Mouse (Mus musculus): Measurements from ENCODE around the gene Habp2.
"Not testable (repeated sequence)": the region's sequence is repeated elsewhere in the genome, so short reads cannot be mapped to it uniquely, and the experiment has no call there.

Gene Habp2

GRCm38 (mm10) chr19:56296668-56297067, 9.7 kb downstream of the Habp2 start:
- no peak for DNase-seq (ENCODE audit: low spot score in 2 of 2)

- DNase-seq (ENCODE audit: low spot score in 2 of 2) = no peak
These were observed 10.3 kb downstream of the Habp2 start for GRCm38 (mm10) chr19:56297264-56297663.

GRCm38 (mm10) chr19:56300835-56301234, 13.9 kb downstream of the Habp2 start:
- DNase-seq (ENCODE audit: low spot score in 2 of 2) = no peak

- no peak for DNase-seq (ENCODE audit: low spot score in 2 of 2)
These were observed 29.6 kb downstream of the Habp2 start for GRCm38 (mm10) chr19:56316531-56316930.

- no peak for DNase-seq (ENCODE audit: low spot score in 2 of 2)
These were observed 32.3 kb downstream of the Habp2 start for GRCm38 (mm10) chr19:56319219-56319618.

GRCm38 (mm10) chr19:56319629-56320028, 32.7 kb downstream of the Habp2 start:
- DNase-seq (ENCODE audit: low spot score in 2 of 2) = no peak

- peak; percentile 11 to 18 for DNase-seq (ENCODE audit: low spot score in 2 of 2)
These were observed 33.4 kb downstream of the Habp2 start for GRCm38 (mm10) chr19:56320186-56320860.

GRCm38 (mm10) chr19:56321303-56321920, 34.5 kb downstream of the Habp2 start:
- no peak for DNase-seq (ENCODE audit: low spot score in 2 of 2)

- DNase-seq (ENCODE audit: low spot score in 2 of 2) = no peak
These were observed 38.7 kb downstream of the Habp2 start for GRCm38 (mm10) chr19:56325676-56326075.

GRCm38 (mm10) chr19:56326243-56326855, 39.4 kb downstream of the Habp2 start:
- no peak for DNase-seq (ENCODE audit: low spot score in 2 of 2)

GRCm38 (mm10) chr19:56336321-56336720, 49.4 kb downstream of the Habp2 start:
- DNase-seq (ENCODE audit: low spot score in 2 of 2) = no peak

- DNase-seq (ENCODE audit: low spot score in 2 of 2) = no peak
These were observed 49.9 kb downstream of the Habp2 start for GRCm38 (mm10) chr19:56336826-56337225.

GRCm38 (mm10) chr19:56342006-56342405, 55.1 kb downstream of the Habp2 start:
- no peak for DNase-seq (ENCODE audit: low spot score in 2 of 2)

- no peak for DNase-seq (ENCODE audit: low spot score in 2 of 2)
These were observed 57.1 kb downstream of the Habp2 start for GRCm38 (mm10) chr19:56343869-56344563.

GRCm38 (mm10) chr19:56346016-56346415, 59.1 kb downstream of the Habp2 start:
- DNase-seq (ENCODE audit: low spot score in 2 of 2) = no peak

- DNase-seq (ENCODE audit: low spot score in 2 of 2) = no peak
These were observed 59.8 kb downstream of the Habp2 start for GRCm38 (mm10) chr19:56346750-56347149.

- DNase-seq (ENCODE audit: low spot score in 2 of 2) = no peak
These were observed 62.4 kb downstream of the Habp2 start for GRCm38 (mm10) chr19:56349295-56349694.

- no peak for DNase-seq (ENCODE audit: low spot score in 2 of 2)
These were observed 66.8 kb downstream of the Habp2 start for GRCm38 (mm10) chr19:56353689-56354088.

GRCm38 (mm10) chr19:56355201-56355600, 68.3 kb downstream of the Habp2 start:
- no peak for DNase-seq (ENCODE audit: low spot score in 2 of 2)

GRCm38 (mm10) chr19:56356480-56357373, 69.8 kb downstream of the Habp2 start:
- peak; percentile 31 to 60 for DNase-seq (ENCODE audit: low spot score in 2 of 2)

- not testable (repeated sequence) for DNase-seq (ENCODE audit: low spot score in 2 of 2)
These were observed 70.4 kb downstream of the Habp2 start for GRCm38 (mm10) chr19:56357374-56357708.

- no peak for DNase-seq (ENCODE audit: low spot score in 2 of 2)
These were observed 72.0 kb downstream of the Habp2 start for GRCm38 (mm10) chr19:56358890-56359289.
